Mouse (Mus musculus): Measurements from ENCODE around the gene Rpn2.

The Rpn2 gene

GRCm38 (mm10) chr2:157349121-157349778, 70.4 kb downstream of the Rpn2 start:
- no peak for DNase-seq (ENCODE audit: low spot score)

- no peak for DNase-seq (ENCODE audit: low spot score)
Measured at GRCm38 (mm10) chr2:157353183-157353582, 74.4 kb downstream of the Rpn2 start.

- DNase-seq (ENCODE audit: low spot score): no peak
Measured at GRCm38 (mm10) chr2:157354106-157354505, 75.3 kb downstream of the Rpn2 start.

GRCm38 (mm10) chr2:157360028-157360427, 81.2 kb downstream of the Rpn2 start:
- no peak for DNase-seq (ENCODE audit: low spot score)

GRCm38 (mm10) chr2:157363031-157363430, 84.2 kb downstream of the Rpn2 start:
- no peak for DNase-seq (ENCODE audit: low spot score)

- DNase-seq (ENCODE audit: low spot score): no peak
Measured at GRCm38 (mm10) chr2:157366762-157367161, 87.9 kb downstream of the Rpn2 start.

- DNase-seq (ENCODE audit: low spot score): peak; percentile 99
Measured at GRCm38 (mm10) chr2:157367184-157367893, 88.5 kb downstream of the Rpn2 start, which contains the start of gene Manbal. TSS of gene Manbal (plus strand) at chr2:157367594.

GRCm38 (mm10) chr2:157367991-157368390, 89.2 kb downstream of the Rpn2 start:
- no peak for DNase-seq (ENCODE audit: low spot score)

- no peak for DNase-seq (ENCODE audit: low spot score)
Measured at GRCm38 (mm10) chr2:157371696-157372095, 92.9 kb downstream of the Rpn2 start.

- peak; percentile 35 for DNase-seq (ENCODE audit: low spot score)
Measured at GRCm38 (mm10) chr2:157373681-157374080, 94.9 kb downstream of the Rpn2 start.

- no peak for DNase-seq (ENCODE audit: low spot score)
Measured at GRCm38 (mm10) chr2:157375051-157375450, 96.2 kb downstream of the Rpn2 start.

Measured in urinary bladder, postnatal 25 days (tissue).